Mouse (Mus musculus) G1E (cell line): ENCODE measurements around the gene 4930518I15Rik. TPM values are rescaled to one million over a fixed set of nuclear protein-coding genes. Genes with fewer than 3 reads are reported as not detected.
A peak's percentile ranks its signal among the peaks of the same experiment; 100 is the strongest.

Experiments used
- ATAC-seq: 2 replicates; pipeline ENCODE4 v1.8.0; 2016; ENCODE audit warnings: mild to moderate bottlenecking; ENCODE audit not compliant: insufficient number of reproducible peaks, poor library complexity, low FRiP score, severe bottlenecking; ENCODE audit errors: extremely low read depth
- DNase-seq: peaks from one replicate; pipeline ENCODE4 v3.0.0; 2012; ENCODE audit warnings: low spot score
- H3K27me3 ChIP-seq: 2 replicates; pipeline ENCODE4 v1.6.1; 2012; ENCODE audit warnings: mild to moderate bottlenecking, low read length, inconsistent platforms; ENCODE audit not compliant: insufficient read depth
- H3K36me3 ChIP-seq: replicated peaks from 2 replicates; pipeline ENCODE3; 2012; ENCODE audit warnings: mild to moderate bottlenecking, inconsistent platforms
- H3K4me1 ChIP-seq: 2 replicates; pipeline ENCODE4 v1.6.1; 2012; ENCODE audit warnings: low read depth, low read length, inconsistent platforms, mixed read lengths; ENCODE audit not compliant: insufficient read depth
- H3K4me3 ChIP-seq: 2 replicates; pipeline ENCODE4 v1.5.1; 2012; ENCODE audit warnings: low read depth, mild to moderate bottlenecking, inconsistent platforms, low read length, moderate library complexity, mixed read lengths
- H3K9me3 ChIP-seq: replicated peaks from 2 replicates; pipeline ENCODE4 v1.6.1; 2012; ENCODE audit warnings: inconsistent platforms
- CTCF ChIP-seq: IDR thresholded peaks from 2 replicates; pipeline ENCODE4 v1.5.1; 2012; ENCODE audit warnings: low read depth, low read length, inconsistent platforms, mixed read lengths
- GATA1 ChIP-seq: IDR thresholded peaks from 2 replicates; pipeline ENCODE4 v1.6.1; 2012; ENCODE audit warnings: borderline replicate concordance, low read length, inconsistent platforms, mixed read lengths
- GATA2 ChIP-seq: IDR thresholded peaks from 2 replicates; pipeline ENCODE4 v1.6.1; 2012; ENCODE audit warnings: low read depth, low read length, inconsistent platforms, borderline replicate concordance
- POLR2AphosphoS5 ChIP-seq: IDR thresholded peaks from 2 replicates; pipeline ENCODE4 v1.6.1; 2012; ENCODE audit warnings: low read depth, low read length, inconsistent platforms; ENCODE audit not compliant: insufficient replicate concordance
- TAL1 ChIP-seq: conservative IDR thresholded peaks from 2 replicates; pipeline ENCODE4 v1.6.1; 2012; ENCODE audit warnings: low read depth, low read length, inconsistent platforms, mixed read lengths
- polyA plus RNA-seq: library from polyadenylated mRNA; stranded (reverse); fragments of >175 nt; gene quantifications from 2 replicates; pipeline ENCODE4 v1.2.3, GENCODE M21; 2012
- total RNA-seq, 2 experiments: library from RNA; stranded (forward) in 1 of 2; stranded (reverse) in 1 of 2; fragments of 200-1000 nt in 1 of 2; fragments of >200 nt in 1 of 2; fragmentation: Nextera tagmentation in 1 of 2; gene quantifications; 2 replicates each; pipeline ENCODE4 v1.2.3; 2014 to 2017

The 4930518I15Rik gene
- total and polyA plus RNA-seq, 3 experiments, result 0.09 to 4.2 (median 1.6) TPM

DNA sequence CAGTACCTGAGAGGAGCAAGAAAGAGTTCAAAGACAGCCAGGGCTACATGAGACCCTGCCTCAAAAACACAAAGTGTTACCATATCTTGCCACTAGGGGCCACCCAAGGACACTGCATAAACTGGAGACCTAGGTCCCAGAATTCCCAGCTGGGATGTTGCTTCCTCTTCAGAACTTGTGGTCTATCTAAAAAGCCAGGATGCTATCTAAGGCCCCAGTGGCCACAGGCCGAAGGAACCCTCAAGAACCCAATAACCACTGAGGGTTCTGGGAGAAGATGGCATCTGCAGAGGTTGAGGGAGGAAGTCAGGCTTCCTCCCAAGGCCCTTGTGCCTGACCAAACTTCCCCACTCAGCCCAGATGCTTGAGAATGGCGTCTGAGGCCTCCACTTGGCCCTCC is 48.2 kb downstream of the 4930518I15Rik start:
- TF ChIP-seq CTCF, result peak; percentile 65
- TF ChIP-seq TAL1, result no peak
- TF ChIP-seq GATA1, result no peak
- Histone ChIP-seq H3K36me3 (no peaks in the 10 kb centered on the region), H3K9me3 (no peaks in the 10 kb centered on the region), H3K27me3 (peaks cover 6% of the 10 kb centered on the region; the same call in 1 of the 2 replicates), H3K4me1 (peaks cover 32% of the 10 kb centered on the region; the same call in 1 of the 2 replicates), H3K4me3 (no peak overlapping the region)
- no peak for DNase-seq
- no peak for ATAC-seq

DNA sequence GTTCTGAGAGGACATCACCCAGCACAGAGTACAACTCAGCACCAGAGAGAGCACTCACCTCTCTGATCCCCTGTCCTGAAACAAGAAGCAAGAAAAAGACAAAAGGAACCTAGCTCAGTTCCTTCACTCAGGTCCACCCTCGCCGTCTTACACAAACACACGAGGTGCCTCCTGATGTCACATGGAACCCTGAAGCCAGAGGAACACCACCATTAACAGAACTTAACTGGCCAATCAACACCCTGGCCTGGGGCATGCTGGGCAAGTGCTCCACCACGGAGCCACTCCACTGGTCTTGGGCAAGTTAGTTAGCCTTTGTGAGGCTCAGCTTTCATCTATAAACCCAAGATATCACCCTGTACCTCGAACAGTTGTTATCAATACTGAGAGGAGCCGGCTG is 50.9 kb downstream of the 4930518I15Rik start:
- no peak for ATAC-seq
- no peak for DNase-seq
- no peaks in the 10 kb centered on the region for H3K27me3 ChIP-seq
- TF ChIP-seq TAL1, result no peak
- no peak for TF ChIP-seq GATA1
- no peak for TF ChIP-seq CTCF
- no peak for TF ChIP-seq GATA2
- no peak for TF ChIP-seq POLR2AphosphoS5
- H3K9me3 ChIP-seq, result no peaks in the 10 kb centered on the region
- H3K4me3 ChIP-seq, result no peak overlapping the region
- H3K36me3 ChIP-seq, result no peaks in the 10 kb centered on the region
- H3K4me1 ChIP-seq, result peaks cover 54% of the 10 kb centered on the region

Other genes starting within 250 kb of the 4930518I15Rik start
- 50.7 and 54.8 TPM in 2 replicates for gene Dlgap4, start 244.2 kb downstream of the 4930518I15Rik start, total RNA-seq (2014; fragmentation: Nextera tagmentation)
- 15.2 and 15.7 TPM in 2 replicates for gene Dlgap4, start 244.2 kb downstream of the 4930518I15Rik start, total RNA-seq (2017)
- gene Dlgap4, start 244.2 kb downstream of the 4930518I15Rik start, polyA plus RNA-seq, result 62.5 and 113 TPM in 2 replicates
- not detected in 2 replicates for gene Myl9, start 82.5 kb downstream of the 4930518I15Rik start, total RNA-seq (2014; fragmentation: Nextera tagmentation)
- gene Myl9, start 82.5 kb downstream of the 4930518I15Rik start, total RNA-seq (2017), result 1.3 TPM in 1 of 2 replicates, not detected in the other
- gene Myl9, start 82.5 kb downstream of the 4930518I15Rik start, polyA plus RNA-seq, result 0.43 and 0.44 TPM in 2 replicates
- 22.8 and 25.7 TPM in 2 replicates for gene Tgif2, start 17.9 kb downstream of the 4930518I15Rik start, total RNA-seq (2014; fragmentation: Nextera tagmentation)
- gene Tgif2, start 17.9 kb downstream of the 4930518I15Rik start, total RNA-seq (2017), result 24.9 and 26.7 TPM in 2 replicates
- 60.6 and 77.6 TPM in 2 replicates for gene Tgif2, start 17.9 kb downstream of the 4930518I15Rik start, polyA plus RNA-seq
- 97.3 and 108 TPM in 2 replicates for gene Rab5if, start 5.2 kb upstream of the 4930518I15Rik start, total RNA-seq (2014; fragmentation: Nextera tagmentation)
- gene Rab5if, start 5.2 kb upstream of the 4930518I15Rik start, total RNA-seq (2017), result 210 and 302 TPM in 2 replicates
- 103 and 173 TPM in 2 replicates for gene Rab5if, start 5.2 kb upstream of the 4930518I15Rik start, polyA plus RNA-seq
- gene Sla2, start 29.2 kb upstream of the 4930518I15Rik start, total RNA-seq (2014; fragmentation: Nextera tagmentation), result 0.83 TPM in 1 of 2 replicates, not detected in the other
- gene Sla2, start 29.2 kb upstream of the 4930518I15Rik start, total RNA-seq (2017), result 0.98 and 1.0 TPM in 2 replicates
- gene Sla2, start 29.2 kb upstream of the 4930518I15Rik start, polyA plus RNA-seq, result 0.62 and 0.83 TPM in 2 replicates
- 139 and 157 TPM in 2 replicates for gene Ndrg3, start 134.1 kb upstream of the 4930518I15Rik start, total RNA-seq (2014; fragmentation: Nextera tagmentation)
- 113 and 121 TPM in 2 replicates for gene Ndrg3, start 134.1 kb upstream of the 4930518I15Rik start, total RNA-seq (2017)
- 13.5 and 14.3 TPM in 2 replicates for gene Ndrg3, start 134.1 kb upstream of the 4930518I15Rik start, polyA plus RNA-seq
- gene Dsn1, start 149.2 kb upstream of the 4930518I15Rik start, total RNA-seq (2014; fragmentation: Nextera tagmentation), result 39.7 and 48.3 TPM in 2 replicates
- gene Dsn1, start 149.2 kb upstream of the 4930518I15Rik start, total RNA-seq (2017), result 106 and 123 TPM in 2 replicates
- gene Dsn1, start 149.2 kb upstream of the 4930518I15Rik start, polyA plus RNA-seq, result 4.7 and 5.3 TPM in 2 replicates
- gene Soga1, start 221.3 kb upstream of the 4930518I15Rik start, total RNA-seq (2014; fragmentation: Nextera tagmentation), result 2.1 and 2.6 TPM in 2 replicates
- 6.0 TPM in 2 replicates for gene Soga1, start 221.3 kb upstream of the 4930518I15Rik start, total RNA-seq (2017)
- gene Soga1, start 221.3 kb upstream of the 4930518I15Rik start, polyA plus RNA-seq, result 15.9 and 16.4 TPM in 2 replicates
- not detected in 2 replicates for gene Tldc2, start 229.1 kb upstream of the 4930518I15Rik start, total RNA-seq (2014; fragmentation: Nextera tagmentation)
- gene Tldc2, start 229.1 kb upstream of the 4930518I15Rik start, total RNA-seq (2017), result not detected in 2 replicates
- gene Tldc2, start 229.1 kb upstream of the 4930518I15Rik start, polyA plus RNA-seq, result not detected in 2 replicates